Mouse (Mus musculus): ENCODE measurements around the gene Acap1. TPM values are rescaled to one million over a fixed set of nuclear protein-coding genes. Genes with fewer than 3 reads are reported as not detected.

Gene Acap1
- polyA plus RNA-seq (2014; fragmentation: Nextera tagmentation; extraction: Ambion mirVana) = 0.52 and 0.75 TPM in 2 replicates

DNA sequence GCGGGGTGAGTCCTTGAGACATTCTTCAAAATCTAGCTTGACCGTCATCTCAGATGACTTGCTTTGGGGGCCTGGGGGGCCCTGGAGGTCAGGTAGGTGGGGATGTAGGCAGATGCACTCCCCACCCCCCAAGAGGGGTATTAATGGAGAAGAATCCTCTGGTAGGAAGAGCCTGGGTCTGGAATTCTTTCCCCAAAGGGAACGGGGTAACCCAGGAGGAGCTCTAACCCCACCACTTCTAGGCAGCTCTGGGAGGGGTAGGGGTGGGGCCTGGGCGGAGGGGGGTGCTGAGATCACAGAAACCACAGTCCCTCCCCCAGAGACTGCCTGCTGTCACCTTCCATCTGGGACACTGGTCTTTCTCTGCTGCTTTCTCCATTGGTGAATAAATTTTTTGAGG lies at the start of gene Acap1:
Gene Acap1 (minus strand): TSS at position 249 of the 400 bp plus-strand sequence.
- H3K27me3 ChIP-seq (ENCODE audit: control insufficient read depth, insufficient read depth, low read length) = no peaks in the 10 kb centered on the region
- DNase-seq (ENCODE audit: low spot score) (no peak), ATAC-seq (replicated peaks; ENCODE audit: low FRiP score) (no peak)
- 81% methylated on average over 4 of the region's 4 CpGs for whole genome bisulfite sequencing
- no peak within 1 kb of the TSS for H3K4me3 ChIP-seq (ENCODE audit: low read depth, low read length)
- no peak within 1 kb of the TSS for H3K4me2 ChIP-seq (ENCODE audit: low read depth, low read length, severe bottlenecking)
- H3K36me3 ChIP-seq (ENCODE audit: control insufficient read depth, insufficient read depth, low read length) = no peaks in the 10 kb centered on the region
- H3K27ac ChIP-seq (ENCODE audit: low read depth, low read length) = no peak within 1 kb of the TSS
- no peak within 1 kb of the TSS for H3K9ac ChIP-seq (ENCODE audit: low read length)
- no peaks in the 10 kb centered on the region; the same call in 1 of the 2 replicates for H3K4me1 ChIP-seq (replicated peaks; ENCODE audit: control insufficient read depth, insufficient read depth, low read length)
- H3K9me3 ChIP-seq (ENCODE audit: control insufficient read depth, low read length) = no peaks in the 10 kb centered on the region

DNA sequence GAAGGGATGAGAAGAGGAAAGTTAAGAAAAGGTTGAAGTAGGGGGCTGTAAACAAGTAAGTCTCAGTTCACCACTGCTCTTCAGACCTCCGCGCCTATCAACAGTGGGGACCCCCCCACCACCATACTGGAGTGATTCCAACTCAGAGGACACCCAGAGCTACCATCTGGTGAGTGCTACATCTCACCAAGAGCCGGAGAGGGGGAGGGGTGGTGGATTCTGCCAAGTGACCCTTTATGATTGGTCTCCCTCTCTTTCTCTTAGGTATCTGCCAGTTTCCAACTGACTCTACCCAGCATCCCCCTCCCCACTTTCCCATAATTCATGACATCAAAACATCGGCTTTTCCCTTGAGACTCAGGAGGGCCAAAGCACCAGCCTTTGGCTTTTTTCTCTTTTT lies 45.6 kb upstream of the Acap1 start:
- H3K36me3 ChIP-seq (ENCODE audit: control insufficient read depth, insufficient read depth, low read length) = no peaks in the 10 kb centered on the region
- H3K4me2 ChIP-seq (ENCODE audit: low read depth, low read length, severe bottlenecking) = no peak overlapping the region
- ATAC-seq (replicated peaks; ENCODE audit: low FRiP score) (no peak), DNase-seq (ENCODE audit: low spot score) (no peak)
- H3K27me3 ChIP-seq (ENCODE audit: control insufficient read depth, insufficient read depth, low read length) = peaks cover 22% of the 10 kb centered on the region
- H3K9me3 ChIP-seq (ENCODE audit: control insufficient read depth, low read length) = no peaks in the 10 kb centered on the region
- no peak overlapping the region for H3K4me3 ChIP-seq (ENCODE audit: low read depth, low read length)
- H3K4me1 ChIP-seq (replicated peaks; ENCODE audit: control insufficient read depth, insufficient read depth, low read length) = peaks cover 8% of the 10 kb centered on the region
- no peak overlapping the region for H3K27ac ChIP-seq (ENCODE audit: low read depth, low read length)
- no peak overlapping the region for H3K9ac ChIP-seq (ENCODE audit: low read length)
- WGBS = 85% methylated on average over 4 of the region's 4 CpGs

GRCm38 (mm10) chr11:69939731-69940130 lies 44.4 kb upstream of the Acap1 start:
- no peak overlapping the region for H3K9ac ChIP-seq (ENCODE audit: low read length)
- peaks cover 10% of the 10 kb centered on the region for H3K4me1 ChIP-seq (replicated peaks; ENCODE audit: control insufficient read depth, insufficient read depth, low read length)
- H3K36me3 ChIP-seq (ENCODE audit: control insufficient read depth, insufficient read depth, low read length) = no peaks in the 10 kb centered on the region
- no peak overlapping the region for H3K4me3 ChIP-seq (ENCODE audit: low read depth, low read length)
- H3K27ac ChIP-seq (ENCODE audit: low read depth, low read length) = no peak overlapping the region
- H3K9me3 ChIP-seq (ENCODE audit: control insufficient read depth, low read length) = no peaks in the 10 kb centered on the region
- no peak for DNase-seq (ENCODE audit: low spot score)
- ATAC-seq (replicated peaks; ENCODE audit: low FRiP score) = no peak
- H3K27me3 ChIP-seq (ENCODE audit: control insufficient read depth, insufficient read depth, low read length) = peaks cover 28% of the 10 kb centered on the region
- H3K4me2 ChIP-seq (ENCODE audit: low read depth, low read length, severe bottlenecking) = no peak overlapping the region
- WGBS = 91% methylated on average over 17 of the region's 17 CpGs

GRCm38 (mm10) chr11:69939181-69939580 lies 43.8 kb upstream of the Acap1 start:
- ATAC-seq (replicated peaks; ENCODE audit: low FRiP score) (no peak), DNase-seq (ENCODE audit: low spot score) (no peak)
- no peak overlapping the region for H3K4me3 ChIP-seq (ENCODE audit: low read depth, low read length)
- H3K9me3 ChIP-seq (ENCODE audit: control insufficient read depth, low read length) = no peaks in the 10 kb centered on the region
- peaks cover 12% of the 10 kb centered on the region for H3K4me1 ChIP-seq (replicated peaks; ENCODE audit: control insufficient read depth, insufficient read depth, low read length)
- H3K9ac ChIP-seq (ENCODE audit: low read length) = no peak overlapping the region
- H3K4me2 ChIP-seq (ENCODE audit: low read depth, low read length, severe bottlenecking) = no peak overlapping the region
- H3K27ac ChIP-seq (ENCODE audit: low read depth, low read length) = no peak overlapping the region
- WGBS = 60% methylated on average over 5 of the region's 5 CpGs
- peaks cover 30% of the 10 kb centered on the region for H3K27me3 ChIP-seq (ENCODE audit: control insufficient read depth, insufficient read depth, low read length)
- H3K36me3 ChIP-seq (ENCODE audit: control insufficient read depth, insufficient read depth, low read length) = no peaks in the 10 kb centered on the region

GRCm38 (mm10) chr11:69938401-69938979 lies 43.2 kb upstream of the Acap1 start:
- no peak for DNase-seq (ENCODE audit: low spot score)
- WGBS = 25% methylated on average over 9 of the region's 9 CpGs
- Histone ChIP-seq H3K27me3 (ENCODE audit: control insufficient read depth, insufficient read depth, low read length) (peaks cover 30% of the 10 kb centered on the region), H3K36me3 (ENCODE audit: control insufficient read depth, insufficient read depth, low read length) (no peaks in the 10 kb centered on the region), H3K4me1 (replicated peaks; ENCODE audit: control insufficient read depth, insufficient read depth, low read length) (peaks cover 12% of the 10 kb centered on the region), H3K4me2 (ENCODE audit: low read depth, low read length, severe bottlenecking) (no peak overlapping the region), H3K27ac (ENCODE audit: low read depth, low read length) (no peak overlapping the region), H3K9me3 (ENCODE audit: control insufficient read depth, low read length) (no peaks in the 10 kb centered on the region), H3K9ac (ENCODE audit: low read length) (no peak overlapping the region), H3K4me3 (ENCODE audit: low read depth, low read length) (no peak overlapping the region)
- ATAC-seq (replicated peaks; ENCODE audit: low FRiP score) = no peak

DNA sequence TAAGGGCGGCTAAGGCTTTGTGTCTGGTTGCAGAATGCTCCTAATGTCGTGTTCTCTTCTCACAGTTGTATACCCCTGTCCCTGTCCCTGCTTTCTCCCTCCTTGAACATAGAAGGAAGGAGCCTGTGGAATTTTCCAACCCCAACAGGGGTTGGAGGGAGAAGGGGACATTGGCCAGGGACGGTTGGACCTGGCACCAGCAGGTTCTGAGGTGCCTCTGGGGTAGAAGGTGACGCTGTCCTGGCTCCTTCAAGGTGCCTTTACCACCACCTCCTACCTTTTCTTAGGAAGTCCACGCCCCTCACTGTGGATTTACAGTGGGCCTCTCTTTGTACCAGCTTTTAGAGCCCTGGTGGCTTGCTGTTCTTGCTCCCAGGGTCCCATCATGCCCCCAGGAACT lies 42.5 kb upstream of the Acap1 start:
- Histone ChIP-seq H3K9me3 (ENCODE audit: control insufficient read depth, low read length) (no peaks in the 10 kb centered on the region), H3K4me1 (replicated peaks; ENCODE audit: control insufficient read depth, insufficient read depth, low read length) (peaks cover 12% of the 10 kb centered on the region), H3K4me2 (ENCODE audit: low read depth, low read length, severe bottlenecking) (no peak overlapping the region), H3K27ac (ENCODE audit: low read depth, low read length) (no peak overlapping the region), H3K36me3 (ENCODE audit: control insufficient read depth, insufficient read depth, low read length) (no peaks in the 10 kb centered on the region), H3K9ac (ENCODE audit: low read length) (no peak overlapping the region), H3K4me3 (ENCODE audit: low read depth, low read length) (no peak overlapping the region), H3K27me3 (ENCODE audit: control insufficient read depth, insufficient read depth, low read length) (peaks cover 30% of the 10 kb centered on the region)
- no peak for ATAC-seq (replicated peaks; ENCODE audit: low FRiP score)
- no peak for DNase-seq (ENCODE audit: low spot score)
- 72% methylated on average over 5 of the region's 5 CpGs for WGBS

DNA sequence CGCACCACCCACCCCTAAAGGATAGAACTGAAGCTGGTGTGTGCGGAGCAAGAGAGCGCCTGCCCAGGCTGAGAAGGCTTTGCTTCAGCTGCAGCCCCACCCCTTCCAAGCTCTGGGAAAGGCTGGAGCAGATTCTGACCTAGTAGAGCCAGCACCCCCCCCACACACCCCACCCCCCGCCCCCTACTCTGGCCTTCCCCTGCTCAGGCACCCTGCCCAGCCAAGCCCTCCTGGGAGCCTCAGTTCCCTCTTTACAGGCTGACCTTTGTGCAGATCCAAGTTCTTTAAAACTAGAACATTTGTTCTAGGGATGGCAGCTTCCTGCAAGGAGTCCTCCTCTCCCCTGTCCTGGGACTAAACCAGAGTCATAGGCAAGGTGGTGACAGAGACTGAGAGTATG lies 42.0 kb upstream of the Acap1 start:
- WGBS = 52% methylated on average over 4 of the region's 4 CpGs
- Histone ChIP-seq H3K27ac (ENCODE audit: low read depth, low read length) (no peak overlapping the region), H3K27me3 (ENCODE audit: control insufficient read depth, insufficient read depth, low read length) (peaks cover 30% of the 10 kb centered on the region), H3K4me2 (ENCODE audit: low read depth, low read length, severe bottlenecking) (no peak overlapping the region), H3K9ac (ENCODE audit: low read length) (no peak overlapping the region), H3K36me3 (ENCODE audit: control insufficient read depth, insufficient read depth, low read length) (no peaks in the 10 kb centered on the region), H3K4me1 (replicated peaks; ENCODE audit: control insufficient read depth, insufficient read depth, low read length) (peaks cover 12% of the 10 kb centered on the region), H3K4me3 (ENCODE audit: low read depth, low read length) (no peak overlapping the region), H3K9me3 (ENCODE audit: control insufficient read depth, low read length) (no peaks in the 10 kb centered on the region)
- DNase-seq (ENCODE audit: low spot score) (no peak), ATAC-seq (replicated peaks; ENCODE audit: low FRiP score) (no peak)

DNA sequence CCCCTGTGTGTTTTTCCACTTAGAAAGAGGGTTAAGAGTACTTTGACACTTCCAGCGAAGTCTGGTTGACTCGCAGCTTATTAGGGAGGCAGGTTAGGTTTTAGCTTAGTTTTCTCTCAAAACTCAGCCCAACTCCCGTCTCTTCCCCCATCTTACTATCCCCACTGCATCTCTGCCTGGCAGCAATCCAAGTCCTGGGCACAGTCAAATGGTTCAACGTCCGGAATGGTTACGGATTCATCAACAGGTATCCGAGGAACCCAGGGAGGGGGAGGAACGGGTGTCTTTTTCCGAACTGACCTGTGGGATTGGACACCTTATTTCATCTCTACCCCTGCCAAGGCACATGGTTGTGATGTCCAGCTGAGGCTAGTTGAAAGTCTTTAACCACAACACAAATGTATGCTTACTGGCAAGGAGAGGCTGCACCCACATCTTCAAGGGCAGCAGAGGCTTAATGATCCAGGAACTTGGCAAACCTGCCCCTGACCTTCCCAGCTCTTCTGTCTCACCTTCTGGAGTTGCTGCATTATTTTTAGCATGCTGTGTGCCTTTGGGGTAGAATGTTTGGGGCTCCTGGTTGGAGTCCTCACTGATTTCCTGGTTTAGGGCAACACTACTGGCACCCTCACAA lies 41.5 kb upstream of the Acap1 start:
- Histone ChIP-seq H3K4me3 (ENCODE audit: low read depth, low read length) (peak overlapping the region; percentile 53), H3K9me3 (ENCODE audit: control insufficient read depth, low read length) (no peaks in the 10 kb centered on the region), H3K27me3 (ENCODE audit: control insufficient read depth, insufficient read depth, low read length) (peaks cover 30% of the 10 kb centered on the region), H3K9ac (ENCODE audit: low read length) (peak overlapping the region; percentile 68; the same call in 1 of the 2 replicates), H3K4me1 (replicated peaks; ENCODE audit: control insufficient read depth, insufficient read depth, low read length) (peaks cover 12% of the 10 kb centered on the region), H3K36me3 (ENCODE audit: control insufficient read depth, insufficient read depth, low read length) (no peaks in the 10 kb centered on the region), H3K4me2 (ENCODE audit: low read depth, low read length, severe bottlenecking) (peak overlapping the region; percentile 99), H3K27ac (ENCODE audit: low read depth, low read length) (no peak overlapping the region)
- ATAC-seq (replicated peaks; ENCODE audit: low FRiP score) (no peak), DNase-seq (ENCODE audit: low spot score) (no peak)
- 43% methylated on average over 9 of the region's 9 CpGs for WGBS

DNA sequence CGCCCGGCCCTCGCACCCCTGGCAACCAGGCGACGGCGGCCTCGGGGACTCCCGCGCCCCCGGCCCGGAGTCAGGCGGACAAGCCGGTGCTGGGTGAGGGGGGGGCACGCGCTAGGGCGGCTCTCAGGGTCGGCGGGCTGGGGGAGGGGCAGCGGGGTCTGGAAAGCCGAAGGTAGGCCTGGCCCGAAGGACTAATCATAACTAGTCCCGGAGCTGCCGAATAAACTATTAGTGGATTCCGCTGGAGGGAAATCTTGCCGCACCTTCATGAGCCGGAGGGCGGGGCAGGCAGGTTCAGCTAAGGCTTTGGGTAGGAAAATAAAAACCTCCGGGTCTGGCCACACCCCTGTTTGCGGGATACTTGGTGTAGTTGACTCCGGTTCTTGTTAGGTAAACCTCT lies 40.8 kb upstream of the Acap1 start:
- Histone ChIP-seq H3K9me3 (ENCODE audit: control insufficient read depth, low read length) (no peaks in the 10 kb centered on the region), H3K4me3 (ENCODE audit: low read depth, low read length) (peak overlapping the region; percentile 53), H3K4me2 (ENCODE audit: low read depth, low read length, severe bottlenecking) (peak overlapping the region; percentile 99), H3K36me3 (ENCODE audit: control insufficient read depth, insufficient read depth, low read length) (no peaks in the 10 kb centered on the region), H3K9ac (ENCODE audit: low read length) (peak overlapping the region; percentile 68), H3K4me1 (replicated peaks; ENCODE audit: control insufficient read depth, insufficient read depth, low read length) (peaks cover 12% of the 10 kb centered on the region), H3K27ac (ENCODE audit: low read depth, low read length) (no peak overlapping the region), H3K27me3 (ENCODE audit: control insufficient read depth, insufficient read depth, low read length) (peaks cover 30% of the 10 kb centered on the region)
- DNase-seq (ENCODE audit: low spot score) (peak; percentile 76), ATAC-seq (replicated peaks; ENCODE audit: low FRiP score) (peak; percentile 45; the same call in 1 of the 2 replicates)
- 2% methylated on average over 18 of the region's 30 CpGs for WGBS
